Comparison of ENCODE assay signal across 7 mouse cellular contexts in genomic region chr2:92433578-92434374, GRCm38 (mm10). TPM values are rescaled to one million over a fixed set of nuclear protein-coding genes. Genes with fewer than 3 reads are reported as not detected.
A peak's percentile ranks its signal among the peaks of the same experiment; 100 is the strongest.
DNase-seq lines count a peak whose midpoint lies in the region; ATAC-seq lines count a peak whose summit lies in the region.

Cry2 (minus strand) TSS chr2:92434043.

- 0 out of 2 replicates have a peak, but pooled peaks cover 3% of the 10 kb centered on the region for H3K9me3 ChIP-seq in embryonic facial prominence, embryonic 12.5 days
- no peaks in the 10 kb centered on the region for H3K9me3 ChIP-seq in limb, embryonic 11.5 days (ENCODE audit: control insufficient read depth, low read length)
- no peaks in the 10 kb centered on the region for H3K9me3 ChIP-seq in midbrain, embryonic 14.5 days (ENCODE audit: control insufficient read depth, low read length)

- H3K27me3 ChIP-seq in embryonic facial prominence, embryonic 12.5 days, result no peaks in the 10 kb centered on the region
- H3K27me3 ChIP-seq in limb, embryonic 11.5 days (ENCODE audit: control insufficient read depth, insufficient read depth, low read length), result peaks cover 2% of the 10 kb centered on the region; the same call in 1 of the 2 replicates
- no peaks in the 10 kb centered on the region for H3K27me3 ChIP-seq in midbrain, embryonic 14.5 days (ENCODE audit: control insufficient read depth, insufficient read depth, low read length)

- under 1% methylated on average over 72 of the region's 76 CpGs for WGBS in embryonic facial prominence, embryonic 12.5 days
- under 1% methylated on average over 65 of the region's 76 CpGs for WGBS in limb, embryonic 11.5 days
- under 1% methylated on average over 76 of the region's 76 CpGs for WGBS in midbrain, embryonic 14.5 days

- DNase-seq in adrenal gland, postnatal 25 days, result peak; percentile 98
- peak; percentile 100 for DNase-seq in heart, adult 11 months
- DNase-seq in kidney, adult 18-20 months, result peak; percentile 98
- DNase-seq in limb, embryonic 11.5 days (ENCODE audit: low spot score), result peak; percentile 99
- peak; percentile 99 for DNase-seq in midbrain, embryonic 14.5 days
- peak; percentile 97 for DNase-seq in spleen, adult 18-20 months

- H3K4me1 ChIP-seq in embryonic facial prominence, embryonic 12.5 days, result peaks cover 40% of the 10 kb centered on the region
- peaks cover 19% of the 10 kb centered on the region for H3K4me1 ChIP-seq in limb, embryonic 11.5 days (ENCODE audit: control insufficient read depth, insufficient read depth, low read length)
- H3K4me1 ChIP-seq in midbrain, embryonic 14.5 days (ENCODE audit: control insufficient read depth, insufficient read depth, low read length), result peaks cover 36% of the 10 kb centered on the region

- H3K4me2 ChIP-seq in embryonic facial prominence, embryonic 12.5 days (replicated peaks), result peak within 1 kb of the TSS; percentile 88
- H3K4me2 ChIP-seq in limb, embryonic 11.5 days (ENCODE audit: low read depth, severe bottlenecking), result peak within 1 kb of the TSS; percentile 81
- peak within 1 kb of the TSS; percentile 88 for H3K4me2 ChIP-seq in midbrain, embryonic 14.5 days (ENCODE audit: low read length)

- peak within 1 kb of the TSS; percentile 77 for H3K9ac ChIP-seq in embryonic facial prominence, embryonic 12.5 days
- H3K9ac ChIP-seq in limb, embryonic 11.5 days (ENCODE audit: low read length), result peak within 1 kb of the TSS; percentile 72
- peak within 1 kb of the TSS; percentile 55 for H3K9ac ChIP-seq in midbrain, embryonic 14.5 days (replicated peaks; ENCODE audit: low read length)

- H3K4me3 ChIP-seq in embryonic facial prominence, embryonic 12.5 days, result peak within 1 kb of the TSS; percentile 95
- peak within 1 kb of the TSS; percentile 83 for H3K4me3 ChIP-seq in limb, embryonic 11.5 days (ENCODE audit: low read depth, low read length)
- H3K4me3 ChIP-seq in midbrain, embryonic 14.5 days (replicated peaks; ENCODE audit: low read depth, low read length), result peak within 1 kb of the TSS; percentile 60

- 0 out of 2 replicates have a peak within 1 kb of the TSS, but pooled peaks have one; percentile 55 for H3K27ac ChIP-seq in embryonic facial prominence, embryonic 12.5 days
- 0 out of 2 replicates have a peak within 1 kb of the TSS, but pooled peaks have one; percentile 22 for H3K27ac ChIP-seq in limb, embryonic 11.5 days (replicated peaks; ENCODE audit: low read depth, low read length)
- peak within 1 kb of the TSS; percentile 71 for H3K27ac ChIP-seq in midbrain, embryonic 14.5 days (replicated peaks; ENCODE audit: low read depth, low read length)

- no peaks in the 10 kb centered on the region for H3K36me3 ChIP-seq in embryonic facial prominence, embryonic 12.5 days
- no peaks in the 10 kb centered on the region for H3K36me3 ChIP-seq in limb, embryonic 11.5 days (ENCODE audit: control insufficient read depth, insufficient read depth, low read length)
- H3K36me3 ChIP-seq in midbrain, embryonic 14.5 days (ENCODE audit: control insufficient read depth, insufficient read depth, low read length), result no peaks in the 10 kb centered on the region

- peak; percentile 92 for ATAC-seq in embryonic facial prominence, embryonic 12.5 days (ENCODE audit: insufficient number of reproducible peaks, insufficient read depth, low FRiP score, low TSS enrichment)
- ATAC-seq in limb, embryonic 11.5 days (ENCODE audit: insufficient number of reproducible peaks, low FRiP score, low TSS enrichment, low read depth), result peak; percentile 99
- peak; percentile 98 for ATAC-seq in midbrain, embryonic 14.5 days (ENCODE audit: low FRiP score, low TSS enrichment)

RNA-seq across cellular contexts. Expression of gene Cry2, which starts in this region (rescaled TPM):
- total RNA-seq in adrenal gland, postnatal 25 days (2021), result 35.5 and 44.7 TPM in 2 replicates
- polyA plus RNA-seq in embryonic facial prominence, embryonic 12.5 days (2016; fragmentation: Nextera tagmentation; extraction: Ambion mirVana), result 28.8 and 29.7 TPM in 2 replicates
- polyA plus RNA-seq in limb, embryonic 11.5 days (2014; fragmentation: Nextera tagmentation; extraction: Ambion mirVana), result 18.0 and 18.1 TPM in 2 replicates
- polyA plus RNA-seq in midbrain, embryonic 14.5 days (2014; fragmentation: Nextera tagmentation; extraction: Ambion mirVana), result 33.3 and 33.9 TPM in 2 replicates

Comparison
In these comparisons a context has a peak if more than half of its experiments do, and no peak if none do; other contexts are left out.
1. Peak in every context shown above with its lines: DNase-seq, ATAC-seq, H3K4me3 ChIP-seq and H3K27ac ChIP-seq.